Mouse (Mus musculus): Measurements from ENCODE around the gene Bex3.

Gene Bex3

DNA sequence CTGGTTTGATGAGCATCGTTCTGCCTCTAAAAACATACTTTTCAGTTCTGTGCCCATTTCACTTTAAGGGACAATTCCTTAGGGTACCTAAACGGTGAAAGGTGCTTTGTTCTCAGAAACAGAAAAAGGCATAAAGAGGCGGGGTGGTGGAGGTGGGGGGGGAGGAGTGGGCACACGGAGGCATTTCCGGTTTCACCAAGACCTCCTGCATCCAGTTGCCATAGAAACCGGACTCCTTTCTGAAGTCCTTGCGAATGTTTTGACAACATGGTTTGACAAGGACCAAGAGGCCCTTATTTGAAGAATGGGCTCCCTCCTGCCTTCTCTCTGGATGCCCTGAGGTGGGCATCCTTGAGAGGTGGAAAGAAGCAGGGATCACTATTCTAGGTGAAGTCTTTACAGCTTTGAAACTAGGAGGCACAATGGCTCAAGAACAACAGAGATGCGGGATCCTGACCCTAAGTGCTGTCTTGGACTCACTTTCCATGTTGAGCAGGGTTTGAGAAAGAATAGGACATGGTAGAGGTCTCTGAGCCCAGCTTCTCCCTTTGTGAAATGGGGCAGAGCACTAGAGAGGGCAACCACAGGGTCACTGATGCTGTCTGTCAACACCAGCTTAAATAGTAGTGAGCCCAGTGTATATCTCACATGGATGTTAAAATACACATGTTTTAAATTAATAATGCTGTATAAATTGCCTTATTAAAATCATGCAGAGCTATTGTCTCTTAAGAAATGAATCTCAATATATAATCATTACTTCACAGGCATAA, 43.9 kb downstream of the Bex3 start:
- DNase-seq (ENCODE audit: low spot score), result no peak

DNA sequence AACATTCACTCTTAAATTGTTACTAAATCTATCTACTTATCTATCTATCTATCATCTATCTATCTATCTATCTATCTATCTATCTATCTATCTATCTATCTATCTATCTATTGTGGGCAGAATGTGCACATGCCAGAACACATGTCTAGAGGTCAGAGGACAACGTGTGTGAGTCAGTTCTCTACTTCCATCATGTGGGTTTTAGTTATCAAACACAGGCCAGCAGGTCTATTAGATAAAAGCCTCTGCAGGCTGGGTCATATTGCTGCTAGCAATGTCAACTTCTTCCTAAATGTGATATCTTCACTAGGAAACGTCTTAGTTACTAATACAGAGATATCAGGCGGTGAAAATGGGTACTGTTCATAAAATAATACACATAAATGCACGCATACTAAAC, 49.9 kb downstream of the Bex3 start:
- DNase-seq (ENCODE audit: low spot score), result no peak

Measured in spleen, adult 12 weeks (tissue).